Mouse (Mus musculus) embryonic facial prominence, embryonic 11.5 days (tissue): ENCODE measurements at regions not wholly inside any gene's neighbourhood (a gene's known extent, or its start where the extent isn't known, plus 50 kb on each side); places are given as distances from the start of the nearest gene placed in this dataset.

Experiments
- ATAC-seq: fragments of 200-750 bp; cut with Nextera tagmentation; replicated peaks from 2 replicates; pipeline ENCODE4 v1.8.0; 2017; ENCODE audit warnings: low read depth; ENCODE audit not compliant: insufficient number of reproducible peaks, low FRiP score, low TSS enrichment
- DNase-seq: peaks from one replicate; pipeline ENCODE4 v3.0.0-alpha.2; 2015; ENCODE audit warnings: low spot score
- H3K27ac ChIP-seq: fragments of 300-500 bp; sonication (generic); replicated peaks from 2 replicates; pipeline ENCODE4 v1.5.1; 2014; ENCODE audit warnings: mild to moderate bottlenecking, low read depth, low read length, control low read depth
- H3K27me3 ChIP-seq: fragments of 300-500 bp; sonication (generic); 2 replicates; pipeline ENCODE4 v1.6.1; 2014; ENCODE audit warnings: mild to moderate bottlenecking, low read length, moderate library complexity, mixed read lengths; ENCODE audit not compliant: control insufficient read depth, insufficient read depth
- H3K36me3 ChIP-seq: fragments of 300-500 bp; sonication (generic); replicated peaks from 2 replicates; pipeline ENCODE4 v1.6.1; 2014; ENCODE audit warnings: low read depth, mild to moderate bottlenecking, low read length, moderate library complexity, mixed read lengths; ENCODE audit not compliant: control insufficient read depth, insufficient read depth
- H3K4me1 ChIP-seq: fragments of 300-500 bp; sonication (generic); 2 replicates; pipeline ENCODE4 v1.6.1; 2014; ENCODE audit warnings: low read length, mixed read lengths; ENCODE audit not compliant: control insufficient read depth, insufficient read depth
- H3K4me2 ChIP-seq: fragments of 300-500 bp; sonication (generic); 2 replicates; pipeline ENCODE4 v1.6.1; 2014; ENCODE audit warnings: low read depth, mild to moderate bottlenecking, control low read depth, low read length, moderate library complexity
- H3K4me3 ChIP-seq: fragments of 300-500 bp; sonication (generic); 2 replicates; pipeline ENCODE4 v1.5.1; 2014; ENCODE audit warnings: low read depth, low read length, control low read depth
- H3K9ac ChIP-seq: fragments of 300-500 bp; sonication (generic); replicated peaks from 2 replicates; pipeline ENCODE4 v1.6.1; 2014; ENCODE audit warnings: mild to moderate bottlenecking, control low read depth, low read length
- H3K9me3 ChIP-seq: fragments of 300-500 bp; sonication (generic); replicated peaks from 2 replicates; pipeline ENCODE4 v1.6.1; 2016; ENCODE audit warnings: mild to moderate bottlenecking, low read length, inconsistent platforms, mixed read lengths; ENCODE audit not compliant: control insufficient read depth
- WGBS: fragments of 180-500 bp; shearing (Covaris S2); extraction: QIAGEN DNeasy Blood & Tissue Kit; methylation state at CpG from one replicate; pipeline ENCODE4 v1.1.7; 2014; 5-methylcytosine and 5-hydroxymethylcytosine counted together

DNA sequence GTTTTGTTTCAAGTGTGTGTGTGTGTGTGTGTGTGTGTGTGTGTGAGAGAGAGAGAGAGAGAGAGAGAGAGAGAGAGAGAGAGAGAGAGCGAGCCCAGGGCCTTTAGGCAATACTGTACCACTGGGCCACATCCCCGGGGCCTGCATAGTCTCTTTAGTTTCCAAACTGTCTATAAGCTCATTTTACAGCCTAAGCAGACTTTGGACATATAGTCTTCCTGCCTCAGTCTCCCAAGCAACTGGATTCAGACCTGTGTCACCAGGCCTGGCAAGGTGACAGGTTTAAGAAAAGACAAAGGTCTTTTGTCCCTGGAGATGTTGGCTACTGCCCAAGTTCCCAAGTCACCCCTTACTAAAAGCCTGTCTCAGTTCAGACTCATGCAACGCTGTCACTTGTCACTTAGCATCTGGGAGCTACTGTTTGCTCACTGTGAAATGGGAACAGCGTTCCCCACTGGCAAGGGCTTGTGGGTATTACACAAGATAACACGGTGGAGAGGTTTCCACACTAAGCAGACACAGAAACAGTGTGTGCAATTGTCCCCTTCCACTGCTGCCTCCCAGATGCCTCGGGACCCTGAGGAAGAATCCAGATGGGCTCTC is 113.6 kb upstream of the Irf2bp2 start:
- WGBS = 68% methylated on average over 6 of the region's 6 CpGs
- no peak for ATAC-seq
- no peak for DNase-seq

DNA sequence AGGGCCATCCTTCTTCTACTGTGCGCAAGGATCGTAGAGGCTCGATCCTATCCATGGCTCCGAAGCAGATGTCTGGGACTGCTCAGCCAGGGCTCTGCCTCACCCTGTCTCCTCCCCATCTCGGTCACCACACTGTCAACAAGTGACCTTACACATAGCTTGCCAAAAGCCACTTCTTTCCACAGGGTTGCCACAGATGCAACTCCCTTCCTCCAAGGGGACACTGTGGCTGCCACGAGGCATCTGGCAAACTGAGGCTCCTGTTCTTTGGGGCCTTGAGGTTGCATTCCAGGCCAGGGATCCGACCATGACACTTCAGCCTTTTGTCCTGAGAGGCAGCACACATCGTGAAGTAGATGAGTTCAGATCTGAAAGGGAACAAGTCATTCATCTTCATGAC is 112.5 kb upstream of the Irf2bp2 start:
- Histone ChIP-seq H3K9ac (no peak overlapping the region), H3K27ac (no peak overlapping the region), H3K36me3 (no peaks in the 10 kb centered on the region), H3K4me2 (no peak overlapping the region), H3K4me1 (no peaks in the 10 kb centered on the region), H3K9me3 (no peaks in the 10 kb centered on the region), H3K4me3 (no peak overlapping the region), H3K27me3 (no peaks in the 10 kb centered on the region)
- 87% methylated on average over 8 of the region's 8 CpGs for WGBS
- no peak for ATAC-seq
- DNase-seq = no peak

More for the DNA sequence above, 113.6 kb upstream of the Irf2bp2 start:
- H3K4me2 ChIP-seq = no peak overlapping the region
- no peaks in the 10 kb centered on the region for H3K36me3 ChIP-seq
- no peak overlapping the region for H3K4me3 ChIP-seq
- no peak overlapping the region for H3K9ac ChIP-seq
- no peaks in the 10 kb centered on the region for H3K9me3 ChIP-seq
- H3K27me3 ChIP-seq = no peaks in the 10 kb centered on the region
- no peaks in the 10 kb centered on the region for H3K4me1 ChIP-seq
- H3K27ac ChIP-seq = no peak overlapping the region

GRCm38 (mm10) chr8:126705391-126705790 is 111.6 kb upstream of the Irf2bp2 start:
- Histone ChIP-seq H3K9me3 (no peaks in the 10 kb centered on the region), H3K4me1 (no peaks in the 10 kb centered on the region), H3K4me3 (no peak overlapping the region), H3K4me2 (no peak overlapping the region), H3K9ac (no peak overlapping the region), H3K27me3 (no peaks in the 10 kb centered on the region), H3K27ac (no peak overlapping the region), H3K36me3 (no peaks in the 10 kb centered on the region)
- 83% methylated on average over 2 of the region's 2 CpGs for WGBS
- DNase-seq (no peak), ATAC-seq (no peak)

DNA sequence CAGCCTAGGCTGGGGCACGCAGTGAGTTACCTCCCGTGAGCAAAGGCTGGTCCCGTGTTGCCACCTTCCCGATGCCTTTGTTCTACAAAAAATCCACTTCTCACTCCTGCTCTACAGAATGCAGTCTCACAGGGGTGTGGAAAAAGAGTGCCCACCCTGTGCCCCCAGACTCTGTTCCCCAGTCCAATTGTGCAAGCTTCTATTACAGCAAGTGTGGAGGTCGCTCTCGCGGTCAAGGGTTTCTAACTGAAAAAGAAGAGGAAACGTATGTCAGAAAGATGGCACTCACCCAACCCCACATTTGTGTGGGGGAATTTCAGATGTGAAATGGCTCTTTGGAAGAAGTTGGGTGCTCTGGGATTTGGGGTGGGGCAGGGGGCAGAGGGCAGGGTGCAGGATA is 110.9 kb upstream of the Irf2bp2 start:
- 95% methylated on average over 8 of the region's 8 CpGs for WGBS
- Histone ChIP-seq H3K4me3 (no peak overlapping the region), H3K4me2 (no peak overlapping the region), H3K4me1 (peaks cover 1% of the 10 kb centered on the region; the same call in 1 of the 2 replicates), H3K36me3 (no peaks in the 10 kb centered on the region), H3K27me3 (no peaks in the 10 kb centered on the region), H3K27ac (no peak overlapping the region), H3K9ac (no peak overlapping the region), H3K9me3 (no peaks in the 10 kb centered on the region)
- ATAC-seq (no peak), DNase-seq (no peak)

DNA sequence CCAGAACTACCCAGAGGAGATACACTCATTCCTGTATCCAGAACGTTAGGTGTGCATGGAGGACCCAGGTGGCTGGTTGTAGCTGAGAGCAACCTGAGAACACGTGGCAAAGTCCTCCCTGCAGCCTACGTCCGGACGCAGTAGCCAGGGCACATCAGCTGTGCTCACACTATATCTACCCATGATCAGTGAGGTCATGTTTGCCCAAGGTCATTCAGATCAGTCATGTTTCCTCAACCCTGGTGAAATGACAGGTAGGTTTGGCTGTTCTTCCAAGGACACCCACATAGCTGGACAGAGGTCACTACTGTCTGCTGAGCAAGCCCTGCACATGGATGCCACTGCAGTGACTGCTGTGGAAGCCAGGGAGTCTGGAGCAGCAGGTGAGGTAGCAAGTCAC is 109.8 kb upstream of the Irf2bp2 start:
- no peaks in the 10 kb centered on the region for H3K27me3 ChIP-seq
- H3K36me3 ChIP-seq = no peaks in the 10 kb centered on the region
- no peak overlapping the region for H3K4me2 ChIP-seq
- WGBS = 83% methylated on average over 5 of the region's 5 CpGs
- no peak overlapping the region for H3K27ac ChIP-seq
- peaks cover 8% of the 10 kb centered on the region; the same call in 1 of the 2 replicates for H3K4me1 ChIP-seq
- DNase-seq (no peak), ATAC-seq (no peak)
- H3K9ac ChIP-seq = no peak overlapping the region
- no peak overlapping the region for H3K4me3 ChIP-seq
- H3K9me3 ChIP-seq = no peaks in the 10 kb centered on the region

GRCm38 (mm10) chr8:126702294-126702693 is 108.5 kb upstream of the Irf2bp2 start:
- no peak overlapping the region for H3K27ac ChIP-seq
- DNase-seq (no peak), ATAC-seq (no peak)
- no peak overlapping the region for H3K9ac ChIP-seq
- WGBS = 82% methylated on average over 6 of the region's 6 CpGs
- H3K4me1 ChIP-seq = peaks cover 8% of the 10 kb centered on the region; the same call in 1 of the 2 replicates
- H3K27me3 ChIP-seq = no peaks in the 10 kb centered on the region
- H3K36me3 ChIP-seq = no peaks in the 10 kb centered on the region
- no peak overlapping the region for H3K4me3 ChIP-seq
- no peak overlapping the region for H3K4me2 ChIP-seq
- no peaks in the 10 kb centered on the region for H3K9me3 ChIP-seq

- ATAC-seq (peak; percentile 46; the same call in 1 of the 2 replicates), DNase-seq (peak; percentile 65)
- H3K9ac ChIP-seq = peak overlapping the region; percentile 35
- peak overlapping the region; percentile 74 for H3K27ac ChIP-seq
- no peaks in the 10 kb centered on the region for H3K27me3 ChIP-seq
- no peaks in the 10 kb centered on the region for H3K9me3 ChIP-seq
- no peak overlapping the region for H3K4me2 ChIP-seq
- 11% methylated on average over 6 of the region's 6 CpGs for WGBS
- H3K4me3 ChIP-seq = no peak overlapping the region
- no peaks in the 10 kb centered on the region for H3K36me3 ChIP-seq
- H3K4me1 ChIP-seq = peaks cover 8% of the 10 kb centered on the region; the same call in 1 of the 2 replicates
These were observed 105.6 kb upstream of the Irf2bp2 start for GRCm38 (mm10) chr8:126699389-126699775.

GRCm38 (mm10) chr8:126698601-126699388 is 105.0 kb upstream of the Irf2bp2 start:
- DNase-seq (peak; percentile 79), ATAC-seq (peak; percentile 70)
- no peaks in the 10 kb centered on the region for H3K27me3 ChIP-seq
- H3K9ac ChIP-seq = peak overlapping the region; percentile 35
- H3K4me2 ChIP-seq = no peak overlapping the region
- 11% methylated on average over 7 of the region's 7 CpGs for WGBS
- no peaks in the 10 kb centered on the region for H3K9me3 ChIP-seq
- peak overlapping the region; percentile 74 for H3K27ac ChIP-seq
- H3K4me3 ChIP-seq = no peak overlapping the region
- peaks cover 8% of the 10 kb centered on the region; the same call in 1 of the 2 replicates for H3K4me1 ChIP-seq
- no peaks in the 10 kb centered on the region for H3K36me3 ChIP-seq
